In the genomic region with DNA sequence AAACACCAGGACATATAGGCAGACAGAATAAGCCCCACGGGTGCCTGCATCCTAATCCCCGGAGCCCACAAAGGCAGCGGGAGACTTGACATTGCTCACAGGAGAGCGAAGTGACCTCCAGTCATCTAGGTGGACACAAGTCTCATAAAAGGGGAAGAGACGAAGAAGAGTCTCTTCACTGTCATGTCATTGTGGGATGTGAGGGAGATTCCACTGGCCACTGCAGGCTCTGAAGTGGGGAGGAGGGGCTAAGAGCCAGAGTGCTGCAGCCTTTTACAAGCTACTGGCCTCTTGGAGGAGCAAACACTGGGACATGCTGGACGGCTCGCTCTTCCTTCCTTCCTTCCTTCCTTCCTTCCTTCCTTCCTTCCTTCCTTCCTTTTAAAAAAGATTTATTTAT, we compare ENCODE assay signal across 12 mouse cellular contexts. TPM values are rescaled to one million over a fixed set of nuclear protein-coding genes. Genes with fewer than 3 reads are reported as not detected.
DNase-seq lines count a peak whose midpoint lies in the region; ATAC-seq and TF ChIP-seq lines count a peak whose summit lies in the region.
"Had no signal": no experiment of that assay in that cellular context is flagged by ENCODE, and none has a peak within 500 bp of the region (broad histone marks: within the 10 kb centered on the region; RNA-seq: fewer than 3 reads in every experiment).

No protein-coding gene starts in this region.

- TF ChIP-seq CTCF in liver, adult 2 months (IDR thresholded peaks at IDR 0.05; ENCODE audit: low read depth, low read length) = no peak

- ATAC-seq in heart, embryonic 15.5 days (replicated peaks; ENCODE audit: insufficient number of reproducible peaks, insufficient read depth, low FRiP score, low read depth) = no peak
- ATAC-seq in liver, embryonic 12.5 days = no peak
- ATAC-seq in embryonic facial prominence, embryonic 13.5 days (ENCODE audit: insufficient number of reproducible peaks, insufficient read depth, low FRiP score, low TSS enrichment, low read depth) = no peak
- ATAC-seq in megakaryocyte, adult 5-6 weeks (ENCODE audit: poor library complexity, severe bottlenecking) = peak; percentile 59
- no peak for ATAC-seq in forebrain, embryonic 13.5 days
- ATAC-seq: intestine, postnatal 0 days had no signal

- no peak overlapping the region for H3K9ac ChIP-seq in heart, embryonic 15.5 days
- no peak overlapping the region for H3K9ac ChIP-seq in liver, adult 2 months (ENCODE audit: low read depth, low read length)
- no peak overlapping the region for H3K9ac ChIP-seq in liver, embryonic 12.5 days
- no peak overlapping the region for H3K9ac ChIP-seq in embryonic facial prominence, embryonic 13.5 days
- H3K9ac ChIP-seq in forebrain, embryonic 13.5 days = no peak overlapping the region

- TF ChIP-seq POLR2A in liver, adult 2 months (IDR thresholded peaks at IDR 0.05; ENCODE audit: extremely low read depth, insufficient read depth, low read length) = no peak

- H3K27me3 ChIP-seq in heart, embryonic 15.5 days = no peaks in the 10 kb centered on the region
- H3K27me3 ChIP-seq in liver, adult 2 months (ENCODE audit: control insufficient read depth, insufficient read depth, low read length) = no peaks in the 10 kb centered on the region
- H3K27me3 ChIP-seq in liver, embryonic 12.5 days (replicated peaks) = no peaks in the 10 kb centered on the region
- H3K27me3 ChIP-seq in embryonic facial prominence, embryonic 13.5 days = no peaks in the 10 kb centered on the region
- no peaks in the 10 kb centered on the region for H3K27me3 ChIP-seq in forebrain, embryonic 13.5 days

- H3K36me3 ChIP-seq in heart, embryonic 15.5 days = no peaks in the 10 kb centered on the region
- H3K36me3 ChIP-seq in liver, adult 2 months (ENCODE audit: control insufficient read depth, insufficient read depth, low read length) = no peaks in the 10 kb centered on the region
- H3K36me3 ChIP-seq in liver, embryonic 12.5 days = no peaks in the 10 kb centered on the region
- H3K36me3 ChIP-seq in embryonic facial prominence, embryonic 13.5 days = no peaks in the 10 kb centered on the region
- H3K36me3 ChIP-seq in forebrain, embryonic 13.5 days (ENCODE audit: poor library complexity, severe bottlenecking) = no peaks in the 10 kb centered on the region

- WGBS in heart, embryonic 15.5 days = 65% methylated on average over 7 of the region's 7 CpGs
- WGBS in liver, adult 2 months = 78% methylated on average over 7 of the region's 7 CpGs
- 57% methylated on average over 7 of the region's 7 CpGs for WGBS in liver, embryonic 12.5 days (ENCODE audit: insufficient replicate concordance)
- WGBS in embryonic facial prominence, embryonic 13.5 days = 86% methylated on average over 7 of the region's 7 CpGs
- 85% methylated on average over 7 of the region's 7 CpGs for WGBS in forebrain, embryonic 13.5 days

- H3K79me2 ChIP-seq in liver, adult 2 months (ENCODE audit: control insufficient read depth, insufficient read depth, low read length) = peaks cover 58% of the 10 kb centered on the region

- DNase-seq in heart, postnatal 4 days = no peak
- DNase-seq in liver, adult 2 months (ENCODE audit: extremely low read depth, low read depth, low spot score) = no peak
- no peak for DNase-seq in urinary bladder, adult 2 months (ENCODE audit: low spot score)
- DNase-seq: adrenal gland, postnatal 14 days; layer of hippocampus, adult 9-11 months; thymus, adult 18-20 months had no signal

- peak overlapping the region; percentile 52 for H3K27ac ChIP-seq in heart, embryonic 15.5 days
- H3K27ac ChIP-seq in liver, adult 2 months (replicated peaks; ENCODE audit: insufficient read depth, low read depth, low read length) = peak overlapping the region; percentile 84
- H3K27ac ChIP-seq in liver, embryonic 12.5 days = no peak overlapping the region
- H3K27ac ChIP-seq in embryonic facial prominence, embryonic 13.5 days = peak overlapping the region; percentile 33; the same call in 1 of the 2 replicates
- no peak overlapping the region for H3K27ac ChIP-seq in forebrain, embryonic 13.5 days

- H3K9me3 ChIP-seq in heart, embryonic 15.5 days (replicated peaks) = no peaks in the 10 kb centered on the region
- H3K9me3 ChIP-seq in liver, embryonic 12.5 days (replicated peaks) = no peaks in the 10 kb centered on the region
- no peaks in the 10 kb centered on the region for H3K9me3 ChIP-seq in embryonic facial prominence, embryonic 13.5 days
- no peaks in the 10 kb centered on the region for H3K9me3 ChIP-seq in forebrain, embryonic 13.5 days (replicated peaks)

- H3K4me1 ChIP-seq in heart, embryonic 15.5 days (replicated peaks) = peaks cover 50% of the 10 kb centered on the region
- peaks cover 18% of the 10 kb centered on the region for H3K4me1 ChIP-seq in liver, adult 2 months (ENCODE audit: control insufficient read depth, insufficient read depth, low read length)
- H3K4me1 ChIP-seq in liver, embryonic 12.5 days = peaks cover 50% of the 10 kb centered on the region
- peaks cover 79% of the 10 kb centered on the region for H3K4me1 ChIP-seq in embryonic facial prominence, embryonic 13.5 days
- H3K4me1 ChIP-seq in forebrain, embryonic 13.5 days = peaks cover 15% of the 10 kb centered on the region

- H3K4me2 ChIP-seq in heart, embryonic 15.5 days = no peak overlapping the region
- no peak overlapping the region for H3K4me2 ChIP-seq in liver, embryonic 12.5 days
- H3K4me2 ChIP-seq in embryonic facial prominence, embryonic 13.5 days = no peak overlapping the region
- H3K4me2 ChIP-seq in forebrain, embryonic 13.5 days = no peak overlapping the region

- H3K4me3 ChIP-seq in heart, embryonic 15.5 days = no peak overlapping the region
- H3K4me3 ChIP-seq in liver, adult 2 months (ENCODE audit: insufficient read depth, low read depth, low read length) = no peak overlapping the region
- no peak overlapping the region for H3K4me3 ChIP-seq in liver, embryonic 12.5 days
- H3K4me3 ChIP-seq in embryonic facial prominence, embryonic 13.5 days = no peak overlapping the region
- H3K4me3 ChIP-seq in forebrain, embryonic 13.5 days = no peak overlapping the region

RNA-seq across cellular contexts. Expression of a gene that starts 13.5 kb away (rescaled TPM):
- polyA plus RNA-seq in heart, embryonic 15.5 days (2015; fragmentation: Nextera tagmentation; extraction: Ambion mirVana) = 18.0 and 24.4 TPM in 2 replicates
- 10 to 100 TPM; 38.3 to 39.1 TPM for total RNA-seq in heart, postnatal 4 days (2021)
- 26.8 and 32.4 TPM in 2 replicates for total RNA-seq in liver, adult 2 months (2014; rRNA removed)
- polyA plus RNA-seq in liver, adult 2 months (2012; rRNA removed) = 13.9 and 14.7 TPM in 2 replicates
- 4.7 and 5.4 TPM in 2 replicates for polyA plus RNA-seq in liver, embryonic 12.5 days (2016; fragmentation: Nextera tagmentation; extraction: Ambion mirVana)
- polyA plus RNA-seq in embryonic facial prominence, embryonic 13.5 days (2015; fragmentation: Nextera tagmentation; extraction: Ambion mirVana) = 15.8 and 16.1 TPM in 2 replicates
- 15.9 and 21.9 TPM in 2 replicates for total RNA-seq in megakaryocyte, adult 5-6 weeks (2015)
- total RNA-seq in megakaryocyte, adult 5-6 weeks (2017) = 84.3 and 87.5 TPM in 2 replicates
- 22.7 and 24.5 TPM in 2 replicates for polyA plus RNA-seq in forebrain, embryonic 13.5 days (2015; fragmentation: Nextera tagmentation; extraction: Ambion mirVana)
- polyA plus RNA-seq in urinary bladder, adult 2 months (2012; rRNA removed) = 21.0 and 23.2 TPM in 2 replicates

RNA-seq across cellular contexts. Expression of a gene that starts 55.1 kb away (rescaled TPM):
- polyA plus RNA-seq in heart, embryonic 15.5 days (2015; fragmentation: Nextera tagmentation; extraction: Ambion mirVana) = 11.6 and 16.7 TPM in 2 replicates
- total RNA-seq in heart, postnatal 4 days (2021) = 10 to 100 TPM; 15.5 to 18.7 TPM
- 2.7 and 4.0 TPM in 2 replicates for total RNA-seq in liver, adult 2 months (2014; rRNA removed)
- 7.5 and 12.3 TPM in 2 replicates for polyA plus RNA-seq in liver, adult 2 months (2012; rRNA removed)
- 12.5 and 14.3 TPM in 2 replicates for polyA plus RNA-seq in liver, embryonic 12.5 days (2016; fragmentation: Nextera tagmentation; extraction: Ambion mirVana)
- 22.8 and 24.0 TPM in 2 replicates for polyA plus RNA-seq in embryonic facial prominence, embryonic 13.5 days (2015; fragmentation: Nextera tagmentation; extraction: Ambion mirVana)
- total RNA-seq in megakaryocyte, adult 5-6 weeks (2015) = 4.4 and 8.4 TPM in 2 replicates
- 4.9 and 6.5 TPM in 2 replicates for total RNA-seq in megakaryocyte, adult 5-6 weeks (2017)
- polyA plus RNA-seq in forebrain, embryonic 13.5 days (2015; fragmentation: Nextera tagmentation; extraction: Ambion mirVana) = 14.1 and 16.9 TPM in 2 replicates
- 17.7 and 20.9 TPM in 2 replicates for polyA plus RNA-seq in urinary bladder, adult 2 months (2012; rRNA removed)

Comparison
In these comparisons a context has a peak if more than half of its experiments do, and no peak if none do; other contexts are left out.
1. H3K27ac ChIP-seq: peak in heart, embryonic 15.5 days (single experiment), liver, adult 2 months (single experiment) and embryonic facial prominence, embryonic 13.5 days (single experiment); none in liver, embryonic 12.5 days (single experiment) and forebrain, embryonic 13.5 days (single experiment).